Mouse (Mus musculus): ENCODE results near the gene Ssbp3. TPM values are rescaled to one million over a fixed set of nuclear protein-coding genes. Genes with fewer than 3 reads are reported as not detected.

Gene Ssbp3
- 42.3 and 42.6 TPM in 2 replicates for total RNA-seq (2012; rRNA removed)

DNA sequence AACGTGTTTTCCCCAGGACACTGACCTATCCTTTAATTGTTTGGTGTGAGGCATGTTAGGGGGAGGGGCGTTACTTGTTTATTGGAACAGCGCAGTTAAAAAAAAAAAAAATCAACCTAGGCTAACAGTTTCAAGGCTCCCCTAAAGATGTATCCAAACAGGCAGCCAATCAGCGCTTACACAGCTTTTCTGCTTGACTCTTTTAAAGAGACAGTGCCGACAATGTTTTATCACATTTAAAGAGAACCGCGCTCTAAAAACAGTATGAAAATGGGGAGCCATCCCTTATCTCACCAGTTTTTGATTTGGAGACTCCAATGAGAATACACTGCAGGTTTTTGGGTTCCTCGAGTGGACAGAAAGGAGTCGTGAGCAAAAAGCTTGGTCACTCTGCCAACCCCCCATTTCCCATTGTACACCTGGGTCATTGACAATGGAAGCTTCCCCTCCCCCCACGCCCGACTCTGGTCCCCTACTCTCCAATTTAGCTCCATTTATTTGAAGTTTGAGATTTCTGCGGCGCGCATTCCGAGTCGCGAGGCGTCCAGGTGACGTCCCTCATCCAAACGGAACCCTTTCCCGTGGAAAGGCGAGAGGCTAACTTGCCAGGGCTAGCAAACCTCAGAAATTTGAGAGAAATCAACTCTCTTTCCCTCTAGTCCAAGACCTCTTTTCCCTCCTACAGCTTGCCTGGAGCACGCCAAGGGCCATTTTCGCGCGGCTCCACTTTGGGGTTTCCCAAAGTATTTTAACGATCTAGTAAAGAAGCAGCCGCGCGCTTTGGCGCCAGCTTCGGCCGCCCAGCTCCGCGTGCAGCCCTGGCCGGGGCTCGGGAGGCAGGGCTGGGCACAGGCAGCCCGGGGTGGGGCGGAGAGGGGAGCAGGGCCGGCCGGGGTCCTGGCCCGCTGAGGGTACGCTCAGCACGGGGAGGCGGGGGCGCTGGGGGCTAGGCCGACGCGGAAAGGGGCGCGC is at the start of gene Ssbp3:
Gene Ssbp3 (plus strand): TSS at position 501 of the 972 bp plus-strand sequence.
- Histone ChIP-seq H3K4me3 (ENCODE audit: insufficient read depth in 1 of 2, low read depth in 1 of 2, low read length in 2 of 2, poor library complexity in 1 of 2, severe bottlenecking in 1 of 2) (peak within 1 kb of the TSS; percentile 77 to 82), H3K36me3 (ENCODE audit: control insufficient read depth, insufficient read depth, low read length, poor library complexity, severe bottlenecking) (peaks cover 15% of the 10 kb centered on the region), H3K9ac (ENCODE audit: insufficient read depth, low read depth, low read length, poor library complexity, severe bottlenecking) (peak within 1 kb of the TSS; percentile 92), H3K27ac (ENCODE audit: insufficient read depth, low read depth, low read length, poor library complexity, severe bottlenecking) (peak within 1 kb of the TSS; percentile 95), H3K4me1 (ENCODE audit: control insufficient read depth in 2 of 2, insufficient read depth in 2 of 2, low read length in 2 of 2, poor library complexity in 1 of 2) (peaks cover 5 to 26% of the 10 kb centered on the region in 2 experiments), H3K9me3 (ENCODE audit: control insufficient read depth, insufficient read depth, low read depth, low read length) (no peaks in the 10 kb centered on the region)
- DNase-seq (ENCODE audit: low read depth, low spot score) = peak; percentile 62
- TF ChIP-seq HCFC1 (IDR thresholded peaks at IDR 0.05; ENCODE audit: borderline replicate concordance, insufficient read depth, low read length) (no peak), MAFK (IDR thresholded peaks at IDR 0.05; ENCODE audit: insufficient read depth, low read depth, low read length) (peak; percentile 27), CHD2 (IDR thresholded peaks at IDR 0.05; ENCODE audit: low read depth, low read length) (peak; percentile 68; the same call in 1 of the 2 replicates), ZC3H11A (IDR thresholded peaks at IDR 0.05; ENCODE audit: borderline replicate concordance, low read depth, low read length) (no peak), ZNF384 (IDR thresholded peaks at IDR 0.05; ENCODE audit: low read depth, low read length) (peak; percentile 100)
- in situ Hi-C loops (cut with MboI; ENCODE audit: low sequenced_read_pairs in 2 of 2, unreplicated experiment in 2 of 2) = no loop called here

DNA sequence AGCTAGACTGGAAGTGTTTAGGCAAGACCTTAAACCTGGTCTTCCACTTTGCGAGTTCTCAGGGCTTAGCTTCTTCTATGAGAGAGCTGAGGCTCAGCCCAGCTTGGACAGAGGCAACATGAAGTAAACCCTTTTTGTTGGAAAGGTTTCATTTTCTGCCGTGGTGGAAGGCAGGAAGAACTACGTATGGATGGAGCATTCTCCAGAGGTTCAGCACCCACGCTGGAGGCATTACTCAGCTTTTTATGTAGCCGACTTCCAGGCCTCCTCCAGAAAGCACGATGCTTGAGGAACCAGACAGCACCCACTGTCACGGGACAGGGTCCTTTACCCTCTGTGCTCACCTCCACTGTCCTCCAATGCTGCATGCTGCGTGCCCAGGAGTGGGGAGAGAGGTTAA is 48.6 kb upstream of the Ssbp3 start:
- Histone ChIP-seq H3K4me1 (ENCODE audit: control insufficient read depth in 2 of 2, insufficient read depth in 2 of 2, low read length in 2 of 2, poor library complexity in 1 of 2) (peaks cover 33 to 62% of the 10 kb centered on the region in 2 experiments), H3K36me3 (ENCODE audit: control insufficient read depth, insufficient read depth, low read length, poor library complexity, severe bottlenecking) (no peaks in the 10 kb centered on the region), H3K4me3 (ENCODE audit: insufficient read depth in 1 of 2, low read depth in 1 of 2, low read length in 2 of 2, poor library complexity in 1 of 2, severe bottlenecking in 1 of 2) (peak overlapping the region in 1 of 2 experiments; percentile 14; a peak in 2 of 4 replicates), H3K9ac (ENCODE audit: insufficient read depth, low read depth, low read length, poor library complexity, severe bottlenecking) (peak overlapping the region; percentile 54; the same call in 1 of the 2 replicates), H3K27ac (ENCODE audit: insufficient read depth, low read depth, low read length, poor library complexity, severe bottlenecking) (peak overlapping the region; percentile 76; the same call in 1 of the 2 replicates), H3K9me3 (ENCODE audit: control insufficient read depth, insufficient read depth, low read depth, low read length) (no peaks in the 10 kb centered on the region)
- in situ Hi-C loops (cut with MboI; ENCODE audit: low sequenced_read_pairs in 2 of 2, unreplicated experiment in 2 of 2) = no loop called here
- TF ChIP-seq CHD2 (IDR thresholded peaks at IDR 0.05; ENCODE audit: low read depth, low read length) (no peak), MAFK (IDR thresholded peaks at IDR 0.05; ENCODE audit: insufficient read depth, low read depth, low read length) (no peak), HCFC1 (IDR thresholded peaks at IDR 0.05; ENCODE audit: borderline replicate concordance, insufficient read depth, low read length) (no peak), ZC3H11A (IDR thresholded peaks at IDR 0.05; ENCODE audit: borderline replicate concordance, low read depth, low read length) (no peak), ZNF384 (IDR thresholded peaks at IDR 0.05; ENCODE audit: low read depth, low read length) (no peak)
- DNase-seq (ENCODE audit: low read depth, low spot score) = no peak

DNA sequence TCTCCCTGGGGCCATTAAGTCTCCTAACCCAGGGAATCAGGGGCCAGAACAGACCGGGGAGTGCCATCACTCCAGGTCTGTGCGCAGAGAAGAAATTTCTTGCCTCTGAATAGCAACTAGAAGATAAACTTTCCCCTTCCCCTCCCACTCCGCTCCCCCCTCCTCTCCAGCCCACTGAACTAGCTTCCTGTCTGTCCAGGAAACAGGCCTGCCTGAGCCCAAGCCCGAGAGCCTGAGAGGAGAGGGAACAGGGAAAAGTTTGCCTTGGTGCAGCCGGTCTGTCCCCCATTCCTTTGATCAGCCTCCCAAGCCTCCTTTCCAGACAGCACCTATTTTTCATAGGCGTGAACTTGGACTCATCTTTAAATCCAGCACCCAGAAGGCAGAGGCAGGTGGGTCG is 48.2 kb upstream of the Ssbp3 start:
- in situ Hi-C loops (cut with MboI; ENCODE audit: low sequenced_read_pairs in 2 of 2, unreplicated experiment in 2 of 2) = no loop called here
- Histone ChIP-seq H3K36me3 (ENCODE audit: control insufficient read depth, insufficient read depth, low read length, poor library complexity, severe bottlenecking) (no peaks in the 10 kb centered on the region), H3K9ac (ENCODE audit: insufficient read depth, low read depth, low read length, poor library complexity, severe bottlenecking) (peak overlapping the region; percentile 54; the same call in 1 of the 2 replicates), H3K27ac (ENCODE audit: insufficient read depth, low read depth, low read length, poor library complexity, severe bottlenecking) (peak overlapping the region; percentile 76; the same call in 1 of the 2 replicates), H3K9me3 (ENCODE audit: control insufficient read depth, insufficient read depth, low read depth, low read length) (no peaks in the 10 kb centered on the region), H3K4me3 (ENCODE audit: insufficient read depth in 1 of 2, low read depth in 1 of 2, low read length in 2 of 2, poor library complexity in 1 of 2, severe bottlenecking in 1 of 2) (peak overlapping the region in 1 of 2 experiments; percentile 14; a peak in 2 of 4 replicates), H3K4me1 (ENCODE audit: control insufficient read depth in 2 of 2, insufficient read depth in 2 of 2, low read length in 2 of 2, poor library complexity in 1 of 2) (peaks cover 34 to 62% of the 10 kb centered on the region in 2 experiments)
- TF ChIP-seq CHD2 (IDR thresholded peaks at IDR 0.05; ENCODE audit: low read depth, low read length) = no peak
- TF ChIP-seq ZC3H11A (IDR thresholded peaks at IDR 0.05; ENCODE audit: borderline replicate concordance, low read depth, low read length) = no peak
- no peak for TF ChIP-seq MAFK (IDR thresholded peaks at IDR 0.05; ENCODE audit: insufficient read depth, low read depth, low read length)
- DNase-seq (ENCODE audit: low read depth, low spot score) = no peak

DNA sequence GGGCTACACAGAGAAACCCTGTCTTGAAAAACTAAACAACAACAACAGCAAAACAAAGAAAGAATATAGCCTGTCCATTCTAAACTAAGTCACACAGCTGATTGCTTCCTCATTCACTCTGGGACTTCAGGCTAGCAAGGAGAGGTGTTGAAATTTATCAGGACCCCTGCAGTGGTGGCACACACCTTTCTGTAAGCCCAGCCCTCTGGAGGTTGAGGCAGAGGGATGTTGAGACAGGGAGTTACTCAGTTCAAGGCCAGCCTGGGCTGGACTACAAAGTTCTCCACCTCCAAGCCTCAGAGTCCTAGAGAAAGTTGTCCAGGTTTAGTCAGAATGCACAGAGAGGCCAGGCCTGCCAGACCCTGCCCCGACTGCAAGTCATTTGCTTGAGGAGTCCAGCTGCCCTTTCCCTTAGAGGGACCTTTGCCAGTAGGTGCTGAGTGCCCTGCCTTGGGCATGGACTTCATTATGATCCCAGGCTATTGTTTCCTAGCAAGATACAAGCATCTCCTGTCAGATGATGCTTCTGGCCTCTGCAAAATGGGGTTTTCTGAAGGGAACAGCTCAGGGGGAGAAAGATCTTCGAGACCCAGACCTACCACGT is 47.6 kb upstream of the Ssbp3 start:
- TF ChIP-seq MAFK (IDR thresholded peaks at IDR 0.05; ENCODE audit: insufficient read depth, low read depth, low read length) (no peak), CHD2 (IDR thresholded peaks at IDR 0.05; ENCODE audit: low read depth, low read length) (no peak), HCFC1 (IDR thresholded peaks at IDR 0.05; ENCODE audit: borderline replicate concordance, insufficient read depth, low read length) (no peak), ZNF384 (IDR thresholded peaks at IDR 0.05; ENCODE audit: low read depth, low read length) (no peak), ZC3H11A (IDR thresholded peaks at IDR 0.05; ENCODE audit: borderline replicate concordance, low read depth, low read length) (no peak)
- Histone ChIP-seq H3K4me1 (ENCODE audit: control insufficient read depth in 2 of 2, insufficient read depth in 2 of 2, low read length in 2 of 2, poor library complexity in 1 of 2) (peaks cover 34 to 62% of the 10 kb centered on the region in 2 experiments), H3K27ac (ENCODE audit: insufficient read depth, low read depth, low read length, poor library complexity, severe bottlenecking) (peak overlapping the region; percentile 76; the same call in 1 of the 2 replicates), H3K9ac (ENCODE audit: insufficient read depth, low read depth, low read length, poor library complexity, severe bottlenecking) (peak overlapping the region; percentile 54; the same call in 1 of the 2 replicates), H3K4me3 (ENCODE audit: insufficient read depth in 1 of 2, low read depth in 1 of 2, low read length in 2 of 2, poor library complexity in 1 of 2, severe bottlenecking in 1 of 2) (no peak overlapping the region), H3K36me3 (ENCODE audit: control insufficient read depth, insufficient read depth, low read length, poor library complexity, severe bottlenecking) (no peaks in the 10 kb centered on the region), H3K9me3 (ENCODE audit: control insufficient read depth, insufficient read depth, low read depth, low read length) (no peaks in the 10 kb centered on the region)
- in situ Hi-C loops (cut with MboI; ENCODE audit: low sequenced_read_pairs in 2 of 2, unreplicated experiment in 2 of 2) = no loop called here
- no peak for DNase-seq (ENCODE audit: low read depth, low spot score)

All from ES-E14 (cell line).